Mouse (Mus musculus) spleen, adult 2 months (tissue): Measurements from ENCODE around the gene Canx.

Source experiments
- CTCF ChIP-seq: fragments of 200-500 bp; IDR thresholded peaks from 2 replicates; pipeline ENCODE4 v1.5.1; 2011; ENCODE audit warnings: mild to moderate bottlenecking, inconsistent platforms; ENCODE audit not compliant: insufficient read depth, insufficient read length, insufficient replicate concordance; ENCODE audit errors: extremely low read depth
- POLR2A ChIP-seq: fragments of 200-500 bp; IDR thresholded peaks from 2 replicates; pipeline ENCODE4 v1.6.1; 2011; ENCODE audit warnings: low read depth, low read length, inconsistent platforms

- TF ChIP-seq CTCF = no peak
- no peak for TF ChIP-seq POLR2A
These were observed 49.0 kb upstream of the Canx start for GRCm38 (mm10) chr11:50374286-50375015.
